Mouse (Mus musculus) adrenal gland (tissue): Measurements from ENCODE around the gene Stoml1.
"Not testable (repeated sequence)": the region's sequence is repeated elsewhere in the genome, so short reads cannot be mapped to it uniquely, and the experiment has no call there.

ENCODE experiments used
- intact Hi-C: fragments of 180-260 bp; cut with DNase I; formaldehyde crosslinking; loops from one replicate; pipeline ENCODE4 v1.15.1; 2025

The Stoml1 gene

DNA sequence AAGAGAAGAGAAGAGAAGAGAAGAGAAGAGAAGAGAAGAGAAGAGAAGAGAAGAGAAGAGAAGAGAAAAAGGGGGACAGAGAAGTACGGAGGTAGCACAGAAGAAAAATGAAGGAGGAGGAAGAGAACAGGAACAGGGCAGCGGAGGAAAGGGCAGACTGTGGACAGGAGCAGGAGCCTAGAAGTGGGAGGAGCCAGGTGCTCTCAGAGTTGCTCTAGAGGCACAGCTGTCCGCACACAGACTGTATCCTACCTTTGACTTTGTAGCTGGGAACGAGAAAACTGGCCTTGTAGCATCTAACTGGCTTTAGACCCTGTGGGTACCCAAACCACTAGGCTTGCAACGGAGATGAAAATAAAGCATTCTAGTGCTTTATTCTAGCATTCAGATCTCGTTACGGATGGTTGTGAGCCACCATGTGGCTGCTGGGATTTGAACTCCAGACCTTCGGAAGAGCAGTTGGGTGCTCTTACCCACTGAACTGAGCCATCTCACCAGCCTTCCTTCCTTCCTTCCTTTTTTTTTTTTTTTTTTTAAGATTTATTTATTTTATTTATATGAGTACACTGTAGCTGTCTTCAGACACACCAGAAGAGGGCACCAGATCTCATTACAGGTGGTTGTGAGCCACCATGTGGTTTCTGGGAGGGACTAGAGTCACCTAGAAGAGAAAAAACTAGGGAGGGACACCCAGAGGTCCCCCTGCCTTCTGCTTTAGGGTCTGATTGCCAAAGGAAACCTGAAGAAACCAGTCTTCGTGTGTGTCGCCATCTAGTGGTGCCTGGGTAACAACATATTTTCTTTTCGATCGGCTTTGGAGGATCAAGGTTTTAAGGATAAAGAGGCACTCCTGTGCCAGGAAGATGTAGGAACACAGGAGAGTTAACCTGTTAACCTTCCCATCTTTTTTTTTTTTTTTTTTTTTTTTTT is 15.7 kb downstream of the Stoml1 start:
- intact Hi-C loops: loop anchor here (5.0 kb wide), 1 partner anchor 41 kb away; no protein-coding TSS in a partner anchor

GRCm38 (mm10) chr9:58270081-58270480 is 17.1 kb downstream of the Stoml1 start:
- intact Hi-C loops: no loop called here

- intact Hi-C loops: no loop called here
These were observed 18.1 kb downstream of the Stoml1 start for GRCm38 (mm10) chr9:58271109-58271508.

- intact Hi-C loops: not testable (repeated sequence)
These were observed 18.6 kb downstream of the Stoml1 start for GRCm38 (mm10) chr9:58271551-58271950.

DNA sequence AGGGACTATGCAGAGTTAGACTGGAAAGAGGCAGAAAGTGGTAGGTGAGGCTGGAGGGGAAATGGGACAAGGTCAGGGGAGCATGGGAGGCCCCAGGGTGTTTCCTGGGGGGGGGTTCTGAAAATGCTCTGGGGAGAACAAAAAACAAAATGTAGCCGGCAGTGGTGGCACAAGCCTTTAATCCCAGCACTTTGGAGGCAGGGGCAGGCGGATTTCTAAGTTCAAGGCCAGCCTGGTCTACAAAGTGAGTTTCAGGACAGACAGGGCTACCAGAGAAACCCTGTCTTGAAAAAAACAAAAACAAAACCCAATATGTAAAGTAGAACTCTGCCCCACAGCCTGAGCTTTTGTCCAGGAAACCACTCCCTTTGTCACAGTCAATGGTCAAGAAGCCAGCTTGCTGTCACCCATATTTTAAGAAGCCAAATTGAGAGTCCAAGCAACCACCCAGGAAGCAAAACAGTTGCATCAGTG is 19.1 kb downstream of the Stoml1 start:
- intact Hi-C loops: no loop called here

GRCm38 (mm10) chr9:58272855-58273254 is 19.9 kb downstream of the Stoml1 start:
- intact Hi-C loops: no loop called here

DNA sequence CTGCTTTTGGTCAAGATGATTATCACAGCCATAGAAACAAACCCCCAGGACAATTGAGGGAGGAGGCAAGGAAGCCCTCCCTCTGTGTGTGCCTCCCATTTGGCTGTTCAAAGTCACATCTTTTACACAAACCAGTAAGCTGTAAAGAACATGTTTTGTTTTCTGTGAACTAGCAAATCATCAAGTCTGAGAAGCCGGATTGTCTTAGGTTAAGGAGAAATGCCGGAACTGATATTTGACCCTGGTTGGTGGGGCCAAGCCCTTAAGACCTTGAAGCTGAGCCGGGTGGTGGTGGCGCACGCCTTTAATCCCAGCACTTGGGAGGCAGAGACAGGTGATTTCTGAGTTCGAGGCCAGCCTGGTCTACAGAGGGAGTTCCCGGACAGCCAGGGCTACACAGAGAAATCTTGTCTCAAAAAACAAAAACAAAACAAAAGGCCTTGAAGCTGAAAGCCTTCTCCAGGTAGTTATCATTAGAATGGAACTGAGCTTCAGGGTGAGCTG is 21.2 kb downstream of the Stoml1 start:
- intact Hi-C loops: no loop called here

DNA sequence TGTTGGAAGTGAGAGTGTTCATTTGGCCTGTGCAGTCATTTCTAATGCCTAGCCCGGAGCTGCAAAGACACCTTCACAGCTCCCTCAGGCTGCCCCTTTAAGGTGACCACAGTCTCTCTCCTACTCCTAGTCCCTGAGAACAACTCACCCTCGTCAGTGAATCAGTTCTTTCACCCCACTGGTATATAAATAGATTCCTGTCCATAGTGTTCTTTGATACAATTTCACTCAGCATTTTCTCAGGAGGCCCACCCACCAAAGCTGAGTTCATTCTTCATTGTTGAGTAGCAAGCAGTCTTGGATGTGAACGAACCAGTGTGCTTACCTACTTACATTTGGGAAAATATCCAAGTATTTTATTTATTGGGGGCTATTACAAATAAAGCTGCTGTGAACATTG is 21.7 kb downstream of the Stoml1 start:
- intact Hi-C loops: no loop called here

- intact Hi-C loops: no loop called here
These were observed 22.3 kb downstream of the Stoml1 start for GRCm38 (mm10) chr9:58275115-58275774.

- intact Hi-C loops: no loop called here
These were observed 22.8 kb downstream of the Stoml1 start for GRCm38 (mm10) chr9:58275797-58276196.

DNA sequence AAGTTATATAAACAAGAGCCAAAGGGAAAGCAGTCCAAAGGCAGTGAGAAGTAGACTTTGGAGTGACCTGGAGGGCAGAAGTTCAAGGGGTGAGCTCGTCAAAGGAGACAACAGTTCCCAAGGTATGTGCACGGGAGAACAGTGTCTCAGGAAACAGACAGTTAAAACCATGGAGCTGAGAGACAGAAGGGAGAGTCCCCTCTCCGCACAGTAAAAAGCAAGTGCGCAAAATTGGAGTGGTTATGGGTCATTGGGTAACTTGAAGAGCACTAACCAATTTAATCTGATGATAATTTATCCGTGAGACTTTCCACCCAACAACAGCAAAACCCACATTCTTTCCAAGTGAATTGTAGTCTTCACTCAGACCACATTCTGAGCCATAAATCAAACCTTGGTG is 23.4 kb downstream of the Stoml1 start:
- intact Hi-C loops: no loop called here

GRCm38 (mm10) chr9:58278313-58278712 is 25.3 kb downstream of the Stoml1 start:
- intact Hi-C loops: no loop called here

DNA sequence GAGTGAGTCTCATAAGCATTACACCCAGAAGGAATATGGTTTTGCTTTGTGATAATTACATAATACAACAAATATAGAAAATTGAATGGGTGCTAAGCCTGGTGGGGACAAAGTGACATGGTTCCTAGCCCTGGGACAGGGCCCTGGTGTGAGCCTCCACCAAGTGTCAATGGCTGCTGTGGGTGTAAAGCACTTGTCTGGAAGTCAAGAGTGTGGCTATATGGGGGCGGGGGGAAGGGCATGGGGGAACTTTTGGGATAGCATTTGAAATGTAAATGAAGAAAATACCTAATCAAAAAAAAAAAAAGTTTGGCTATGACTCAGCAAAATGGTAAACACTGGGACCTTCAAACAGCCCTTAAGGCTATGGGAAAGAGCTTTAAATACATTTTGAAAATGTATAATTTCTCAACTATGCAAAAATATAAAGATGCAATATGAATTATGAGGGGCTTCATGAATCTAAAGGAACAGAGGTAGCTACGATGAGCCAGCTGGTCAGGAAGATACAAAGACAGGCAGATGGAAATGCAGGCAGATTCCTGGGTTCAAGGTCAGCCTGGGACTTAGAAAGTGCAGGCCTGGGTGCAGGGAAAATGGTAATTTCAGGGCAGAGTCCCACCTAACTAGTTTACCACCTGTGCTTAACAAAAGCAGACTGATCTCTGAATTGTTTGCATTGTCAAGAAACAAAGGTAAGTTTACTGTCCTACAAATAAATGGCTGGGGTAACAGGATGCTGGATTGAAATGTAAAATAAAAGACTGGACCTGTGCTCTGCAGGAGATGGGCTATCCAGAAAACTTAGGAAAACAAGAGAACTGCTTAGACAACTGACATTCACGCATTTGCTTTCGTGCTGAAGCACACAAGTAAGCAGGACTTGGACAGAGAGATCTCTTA is 26.1 kb downstream of the Stoml1 start:
- intact Hi-C loops: no loop called here

GRCm38 (mm10) chr9:58279780-58280179 is 26.8 kb downstream of the Stoml1 start:
- intact Hi-C loops: loop anchor here (5.0 kb wide), 3 partner anchors 32 to 242 kb away; partner anchors contain the start of gene Pml

DNA sequence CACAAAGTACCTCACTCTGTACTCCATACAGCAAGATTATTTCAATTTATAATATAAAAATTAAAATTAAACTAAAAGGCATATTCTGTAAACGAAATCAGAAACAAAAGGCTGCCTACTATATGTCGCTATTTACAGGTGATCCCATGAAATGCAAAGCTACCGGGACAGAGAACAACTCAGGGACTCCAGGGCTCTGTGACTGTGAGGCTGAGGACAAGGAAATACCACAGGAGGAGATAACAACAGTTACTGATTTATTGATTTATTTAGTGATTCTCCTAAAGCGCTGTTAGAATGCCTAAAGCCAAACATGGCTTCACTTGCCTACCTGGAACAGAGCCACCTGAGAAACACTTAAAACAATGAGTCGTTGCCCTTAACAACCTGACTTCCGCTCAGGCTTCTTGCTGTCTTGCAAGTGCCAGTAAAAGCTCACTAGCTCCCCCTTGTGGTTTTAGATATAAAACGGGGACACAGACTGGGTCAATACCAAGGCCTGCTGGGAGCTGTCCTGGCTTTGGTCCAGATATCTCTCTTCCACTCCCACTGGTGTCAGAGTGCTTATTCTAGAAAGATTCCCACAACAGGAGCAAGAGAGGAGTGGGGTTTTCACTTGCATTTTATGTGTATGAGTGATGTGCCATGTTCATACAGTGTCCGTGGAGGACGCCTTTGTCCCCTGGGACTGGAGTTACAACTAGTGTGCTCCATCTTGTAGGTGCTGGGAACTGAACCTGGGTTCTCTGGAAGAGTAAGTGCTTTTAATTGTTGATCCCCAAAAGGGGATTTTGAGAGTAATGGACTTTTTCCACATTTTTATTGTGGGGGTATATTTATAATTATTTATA is 27.5 kb downstream of the Stoml1 start:
- intact Hi-C loops: loop anchor here (5.0 kb wide), 3 partner anchors 33 to 243 kb away; partner anchors contain the start of gene Pml

- intact Hi-C loops: loop anchor here (5.0 kb wide), 3 partner anchors 34 to 244 kb away; partner anchors contain the start of gene Pml
These were observed 28.6 kb downstream of the Stoml1 start for GRCm38 (mm10) chr9:58281597-58281996.

DNA sequence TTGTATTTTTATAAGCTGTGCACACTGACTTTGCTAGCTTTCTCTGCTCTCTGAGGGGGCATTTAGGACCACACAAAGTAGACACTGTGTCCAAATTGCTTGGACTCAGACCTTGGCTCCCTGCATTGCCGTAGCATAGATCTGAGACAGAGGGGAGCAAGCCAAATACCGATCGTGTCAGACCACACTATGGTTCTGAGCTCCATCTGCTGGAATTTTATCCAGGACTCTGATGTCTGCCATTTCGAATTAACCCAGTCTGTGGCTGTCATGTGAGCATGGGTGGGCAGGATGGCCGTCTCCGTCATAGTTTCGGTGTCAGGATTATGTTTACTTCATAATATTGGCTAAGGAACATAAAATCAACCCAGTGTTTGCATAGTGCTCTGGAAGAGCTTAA is 30.5 kb downstream of the Stoml1 start:
- intact Hi-C loops: loop anchor here (5.0 kb wide), 3 partner anchors 36 to 246 kb away; partner anchors contain the start of gene Pml

DNA sequence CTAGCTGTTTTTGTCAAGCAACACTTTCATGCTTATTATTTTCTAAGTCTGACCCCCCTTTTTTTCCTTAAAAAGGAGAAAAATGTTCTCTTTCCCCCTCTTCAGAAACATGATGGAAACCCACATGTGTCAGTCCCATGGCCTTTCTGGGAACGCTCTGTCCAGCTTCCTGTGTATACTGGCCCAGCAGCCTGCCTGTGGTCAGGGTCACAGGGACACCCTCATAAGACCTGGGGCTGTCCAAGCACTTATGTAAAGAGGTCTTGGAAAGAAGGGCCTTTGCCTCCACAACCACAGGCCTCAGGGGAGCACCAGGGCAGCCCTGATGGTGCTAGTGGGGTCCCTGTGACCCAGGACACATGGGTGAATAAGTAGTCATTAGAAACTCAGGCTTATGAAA is 36.1 kb downstream of the Stoml1 start:
- intact Hi-C loops: no loop called here

DNA sequence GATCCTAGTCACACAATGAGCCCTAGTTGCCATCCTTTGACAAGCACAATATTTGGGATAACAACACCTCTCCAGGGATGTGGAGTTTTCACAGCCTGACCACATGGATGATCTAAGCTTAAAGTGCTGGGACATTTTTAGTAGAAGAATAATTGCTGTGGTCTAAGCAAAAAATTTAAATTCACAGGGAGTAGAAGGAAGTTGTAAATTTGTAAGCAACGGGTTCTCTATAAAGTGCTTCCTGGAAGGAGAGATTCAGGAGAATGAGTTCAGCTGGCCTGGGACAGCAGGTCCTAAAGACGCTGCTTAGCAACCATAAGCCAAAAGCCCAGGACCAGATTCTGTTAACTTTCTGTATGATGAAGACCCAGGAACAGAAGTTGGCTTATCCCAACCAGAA is 36.9 kb downstream of the Stoml1 start:
- intact Hi-C loops: no loop called here

- intact Hi-C loops: no loop called here
These were observed 41.6 kb downstream of the Stoml1 start for GRCm38 (mm10) chr9:58294527-58294926.
